Mouse (Mus musculus) cerebellum, adult 2 months (tissue): ENCODE measurements around the gene Fance.

Experiments used
- CTCF ChIP-seq: fragments of 200-500 bp; IDR thresholded peaks from 2 replicates; pipeline ENCODE4 v1.5.1; 2011; ENCODE audit warnings: low read depth, mild to moderate bottlenecking, control low read depth, low read length, moderate library complexity, borderline replicate concordance; ENCODE audit not compliant: insufficient read depth
- POLR2A ChIP-seq: fragments of 200-500 bp; IDR thresholded peaks from 2 replicates; pipeline ENCODE4 v1.6.1; 2011; ENCODE audit warnings: low read length, control low read depth, borderline replicate concordance; ENCODE audit not compliant: insufficient read depth

- TF ChIP-seq POLR2A (no peak), CTCF (no peak)
Measured at GRCm38 (mm10) chr17:28344670-28345069, 31.4 kb downstream of the Fance start.
